Mouse (Mus musculus) G1E (cell line): ENCODE data around the gene Glt8d1.

Experiments
- CTCF ChIP-seq: IDR thresholded peaks from 2 replicates; pipeline ENCODE4 v1.5.1; 2012; ENCODE audit warnings: low read depth, low read length, inconsistent platforms, mixed read lengths
- GATA1 ChIP-seq: IDR thresholded peaks from 2 replicates; pipeline ENCODE4 v1.6.1; 2012; ENCODE audit warnings: borderline replicate concordance, low read length, inconsistent platforms, mixed read lengths
- GATA2 ChIP-seq: IDR thresholded peaks from 2 replicates; pipeline ENCODE4 v1.6.1; 2012; ENCODE audit warnings: low read depth, low read length, inconsistent platforms, borderline replicate concordance
- POLR2AphosphoS5 ChIP-seq: IDR thresholded peaks from 2 replicates; pipeline ENCODE4 v1.6.1; 2012; ENCODE audit warnings: low read depth, low read length, inconsistent platforms; ENCODE audit not compliant: insufficient replicate concordance
- TAL1 ChIP-seq: conservative IDR thresholded peaks from 2 replicates; pipeline ENCODE4 v1.6.1; 2012; ENCODE audit warnings: low read depth, low read length, inconsistent platforms, mixed read lengths

DNA sequence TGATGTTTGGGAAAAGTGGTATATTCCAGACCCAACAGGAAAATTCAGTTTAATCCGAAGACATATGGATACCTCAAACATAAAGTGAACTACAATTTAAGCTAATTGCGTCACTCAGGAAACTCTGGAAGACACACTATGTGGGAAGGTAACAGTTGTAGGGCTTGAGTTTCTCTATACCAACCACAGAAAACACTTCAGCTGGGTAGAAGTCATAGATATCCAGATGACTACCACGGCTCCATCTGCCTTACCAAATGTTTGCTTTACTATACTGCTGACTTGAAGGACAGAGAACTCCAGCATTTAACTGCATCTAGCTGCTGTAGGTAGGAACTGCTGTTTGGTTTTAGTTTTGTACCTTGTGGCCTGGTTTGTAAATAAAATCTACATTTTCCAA lies 10.4 kb downstream of the Glt8d1 start:
- TF ChIP-seq CTCF (no peak), GATA1 (no peak), TAL1 (no peak), POLR2AphosphoS5 (no peak), GATA2 (no peak)
